Comparison of ENCODE assay signal across 8 mouse cellular contexts in the genomic region with DNA sequence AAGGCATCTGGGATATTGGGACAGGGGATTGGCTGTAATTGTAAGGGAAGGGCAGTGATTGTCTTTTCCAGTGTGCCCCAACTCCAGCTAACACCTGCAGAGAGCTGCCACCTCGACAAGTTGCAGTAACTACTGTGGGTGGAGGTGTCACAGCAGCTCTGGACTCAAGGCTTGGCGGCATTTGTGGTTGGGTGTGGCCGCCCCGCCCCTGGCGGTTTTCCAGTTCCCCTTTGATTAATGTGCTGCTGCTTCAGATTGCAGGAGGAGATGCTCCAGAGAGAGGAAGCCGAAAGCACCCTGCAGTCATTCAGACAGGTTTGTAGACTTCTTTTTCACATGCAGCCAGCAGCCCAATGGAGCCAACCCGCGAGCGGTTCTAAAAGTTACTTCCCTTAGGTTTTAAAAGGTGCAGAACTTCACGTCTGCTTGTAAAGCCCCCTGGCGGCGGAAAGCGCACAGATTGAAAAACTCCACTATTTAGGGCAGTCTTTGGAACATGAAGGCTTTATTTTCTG. TPM values are rescaled to one million over a fixed set of nuclear protein-coding genes. Genes with fewer than 3 reads are reported as not detected.
A peak's percentile ranks its signal among the peaks of the same experiment; 100 is the strongest.
DNase-seq lines count a peak whose midpoint lies in the region; ATAC-seq lines count a peak whose summit lies in the region.

No protein-coding gene starts in this region.

- no peak for ATAC-seq in hindbrain, embryonic 15.5 days (ENCODE audit: low FRiP score, low read depth)

- no peaks in the 10 kb centered on the region for H3K27me3 ChIP-seq in hindbrain, embryonic 15.5 days

- H3K9me3 ChIP-seq in hindbrain, embryonic 15.5 days, result no peaks in the 10 kb centered on the region

- peak overlapping the region; percentile 90 for H3K27ac ChIP-seq in hindbrain, embryonic 15.5 days (replicated peaks)

- peaks cover 42% of the 10 kb centered on the region for H3K4me1 ChIP-seq in hindbrain, embryonic 15.5 days (replicated peaks)

- H3K36me3 ChIP-seq in hindbrain, embryonic 15.5 days, result peaks cover 13% of the 10 kb centered on the region; the same call in 1 of the 2 replicates

- WGBS in hindbrain, embryonic 15.5 days, result under 1% methylated on average over 13 of the region's 13 CpGs

- peak overlapping the region; percentile 61 for H3K9ac ChIP-seq in hindbrain, embryonic 15.5 days

- H3K4me3 ChIP-seq in hindbrain, embryonic 15.5 days, result peak overlapping the region; percentile 57

- H3K4me2 ChIP-seq in hindbrain, embryonic 15.5 days, result peak overlapping the region; percentile 85

- DNase-seq in MN1 (ENCODE audit: low spot score), result peak; percentile 80
- peak; percentile 81 to 84 for DNase-seq in cerebellum, postnatal 10 days
- peak; percentile 69 for DNase-seq in gastrocnemius, adult 18-20 months (ENCODE audit: low spot score)
- DNase-seq in layer of hippocampus, postnatal 25 days (ENCODE audit: extremely low spot score in 1 of 2, low spot score in 1 of 2), result peak; percentile 40 to 81
- DNase-seq in lung, postnatal 14 days, result peak; percentile 84
- peak; percentile 73 for DNase-seq in ovary, postnatal 14 days (ENCODE audit: low spot score)
- peak; percentile 84 for DNase-seq in thymus, postnatal 25 days

RNA-seq across cellular contexts. Expression of a gene that starts 1.6 kb away (rescaled TPM):
- total RNA-seq in gastrocnemius, adult 18-20 months (2021), result 100 to 1,000 TPM; 101 to 171 TPM
- polyA plus RNA-seq in hindbrain, embryonic 15.5 days (2015; fragmentation: Nextera tagmentation; extraction: Ambion mirVana), result 469 and 517 TPM in 2 replicates
- 10 to 100 TPM; 57.6 to 62.8 TPM for total RNA-seq in layer of hippocampus, postnatal 25 days (2021)

RNA-seq across cellular contexts. Expression of a gene that starts 30.9 kb away (rescaled TPM):
- total RNA-seq in gastrocnemius, adult 18-20 months (2021), result 1 to 10 TPM; 4.6 to 4.8 TPM
- 7.2 and 8.5 TPM in 2 replicates for polyA plus RNA-seq in hindbrain, embryonic 15.5 days (2015; fragmentation: Nextera tagmentation; extraction: Ambion mirVana)
- total RNA-seq in layer of hippocampus, postnatal 25 days (2021), result 1 to 10 TPM; 4.8 to 6.4 TPM
